Mouse (Mus musculus): ENCODE results near the gene C3.

The C3 gene

GRCm38 (mm10) chr17:57249186-57250181 is 21.5 kb upstream of the C3 start, which contains the start of gene Trip10:
Trip10 (plus strand) TSS chr17:57249455.
- peak; percentile 99 for DNase-seq (ENCODE audit: low spot score)

- DNase-seq (ENCODE audit: low spot score) = no peak
Observed at GRCm38 (mm10) chr17:57248771-57249170, 20.8 kb upstream of the C3 start.

- peak; percentile 87 for DNase-seq (ENCODE audit: low spot score)
Observed at GRCm38 (mm10) chr17:57248201-57248699, 20.3 kb upstream of the C3 start, which contains the start of gene Gpr108. Gpr108 (minus strand) TSS chr17:57248446.

GRCm38 (mm10) chr17:57247393-57248200 is 19.7 kb upstream of the C3 start:
- DNase-seq (ENCODE audit: low spot score) = peak; percentile 89

DNA sequence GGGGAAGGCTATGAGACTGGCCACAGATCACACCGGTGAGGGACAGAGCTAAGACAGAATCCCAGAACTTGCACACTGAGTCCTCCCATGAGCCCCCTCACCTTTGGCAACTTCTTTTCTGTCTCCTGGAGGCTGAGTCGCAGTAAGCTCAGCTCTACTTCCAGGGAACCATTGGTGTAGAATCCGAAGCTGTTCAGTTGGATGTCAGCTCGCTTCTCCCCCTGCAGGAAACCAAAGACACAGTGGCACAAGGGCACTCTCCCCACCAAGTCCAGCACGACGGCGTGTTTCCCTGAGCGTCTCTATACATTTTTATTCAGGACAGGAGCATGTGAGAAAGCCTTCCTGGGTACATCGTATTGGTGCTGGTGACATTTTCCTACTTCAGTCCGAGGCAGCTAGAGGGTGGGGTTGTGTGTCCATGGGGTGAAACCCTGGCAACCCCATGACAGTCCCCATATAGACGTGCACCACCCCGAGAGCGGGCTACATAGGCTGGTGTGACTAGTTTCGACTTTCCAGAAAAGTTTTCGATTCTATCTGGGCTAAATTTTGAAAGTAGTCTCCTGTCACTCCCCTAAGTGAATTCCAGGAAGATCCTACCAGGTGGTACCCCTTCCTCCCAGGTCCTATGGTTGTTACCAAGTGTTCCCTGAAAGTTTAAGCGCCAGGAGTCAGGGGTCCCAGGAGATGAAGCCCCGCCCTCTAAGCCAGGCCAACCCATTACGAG is 18.9 kb upstream of the C3 start:
- DNase-seq (ENCODE audit: low spot score) = no peak

DNA sequence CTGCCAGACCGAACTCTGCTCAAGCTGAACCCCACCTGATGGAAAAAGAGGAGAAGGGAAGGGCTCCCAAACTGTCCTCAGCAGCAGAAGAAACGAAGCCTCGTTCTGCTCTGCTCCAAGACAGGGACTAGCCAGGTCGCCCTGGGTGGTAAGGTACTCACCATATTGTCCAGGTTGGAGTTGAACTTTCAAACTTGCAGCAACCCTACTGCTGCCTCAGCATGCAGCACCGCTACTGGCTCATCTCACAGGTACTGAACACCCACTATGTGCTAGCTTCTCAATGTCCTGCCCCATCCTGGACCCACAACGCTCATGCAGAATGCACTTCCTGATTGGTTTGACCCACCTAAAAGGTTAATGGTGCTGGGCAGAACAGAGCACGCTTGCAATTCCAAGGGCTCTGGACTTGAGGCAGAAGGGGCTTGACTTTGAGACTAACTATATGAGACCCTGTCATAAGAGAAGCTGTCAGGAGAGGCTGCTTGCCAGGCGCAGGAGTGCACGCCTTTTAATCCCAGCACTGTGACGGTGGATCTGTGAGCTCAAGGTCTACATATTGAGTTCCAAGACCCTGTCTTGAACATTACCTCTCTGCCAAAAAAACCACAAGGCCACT is 17.5 kb upstream of the C3 start:
- DNase-seq (ENCODE audit: low spot score) = no peak

DNA sequence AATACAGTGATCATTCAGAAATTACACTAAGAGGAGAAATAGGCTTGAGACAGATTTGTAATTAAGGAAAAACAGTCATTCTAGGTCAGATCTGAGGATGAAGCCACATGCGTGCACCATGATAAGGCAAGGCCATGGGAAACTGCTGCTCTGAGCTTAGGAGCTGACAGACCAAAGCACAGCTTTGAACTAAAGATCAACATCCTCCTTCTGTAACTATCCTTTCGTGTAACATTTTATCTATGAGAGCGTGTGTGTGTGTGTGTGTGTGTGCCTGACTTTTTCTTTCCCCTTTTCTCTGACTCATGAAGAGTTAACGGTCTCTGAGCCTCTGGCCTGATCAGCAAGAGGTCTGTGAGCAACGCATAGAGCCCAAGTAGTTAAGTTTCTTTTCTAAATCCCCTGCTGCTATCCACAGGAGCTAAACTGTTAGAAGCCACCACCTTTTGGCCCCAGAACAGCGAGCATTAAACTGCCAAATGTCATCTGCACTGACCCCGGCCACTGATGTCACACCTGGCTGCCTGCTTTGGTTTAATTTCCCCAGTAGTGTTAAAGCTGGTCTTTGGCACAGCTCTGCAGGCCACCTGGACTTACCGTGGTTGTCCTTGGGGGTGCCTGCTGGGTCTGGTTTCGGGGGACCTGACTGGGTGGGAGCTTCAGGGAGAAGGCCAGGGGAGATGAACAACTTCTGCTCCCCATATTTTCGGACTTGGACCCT is 15.9 kb upstream of the C3 start:
- DNase-seq (ENCODE audit: low spot score) = no peak

GRCm38 (mm10) chr17:57237181-57237580 is 9.2 kb upstream of the C3 start:
- DNase-seq (ENCODE audit: low spot score) = no peak

- DNase-seq (ENCODE audit: low spot score) = no peak
Observed at GRCm38 (mm10) chr17:57235803-57236202, 7.9 kb upstream of the C3 start.

- DNase-seq (ENCODE audit: low spot score) = no peak
Observed at GRCm38 (mm10) chr17:57234254-57234928, 6.5 kb upstream of the C3 start.

DNA sequence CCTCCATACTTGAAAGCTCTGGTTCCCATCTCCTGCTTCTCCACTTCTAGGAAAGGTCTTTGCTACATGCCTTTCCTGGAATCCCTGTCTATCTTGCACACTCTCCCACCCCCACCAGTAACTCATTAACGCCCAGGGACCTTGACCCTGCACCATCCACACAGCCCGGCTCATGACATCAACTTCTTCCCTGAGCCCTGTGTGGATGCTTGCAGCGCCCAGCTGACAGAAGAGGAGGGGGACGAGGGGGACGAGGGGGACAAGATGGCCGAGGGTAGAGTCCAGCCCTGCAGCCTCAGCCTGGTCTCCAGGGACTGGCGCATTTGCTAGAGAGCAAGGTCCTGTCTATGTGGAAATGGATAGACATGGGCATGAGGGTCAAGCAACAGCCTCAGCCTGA is 5.1 kb upstream of the C3 start:
- peak; percentile 60 for DNase-seq (ENCODE audit: low spot score)

DNA sequence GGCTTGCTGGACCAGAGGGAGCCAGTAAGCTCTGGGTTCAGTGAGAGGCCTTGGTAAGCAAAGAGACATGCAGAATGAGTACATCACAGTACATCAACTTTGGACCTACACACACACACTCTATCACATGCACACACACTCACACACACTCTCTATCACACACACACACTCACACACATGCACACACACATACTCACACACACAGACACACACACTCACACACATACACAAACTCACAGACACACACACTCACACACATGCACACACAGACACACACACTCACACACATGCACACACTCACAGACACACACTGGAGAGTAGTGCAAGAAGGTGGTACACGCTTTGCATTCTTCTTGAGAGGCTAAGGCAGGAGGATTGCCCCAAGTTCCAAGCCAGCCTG is 4.3 kb upstream of the C3 start:
- DNase-seq (ENCODE audit: low spot score) = no peak

- DNase-seq (ENCODE audit: low spot score) = no peak
Observed at GRCm38 (mm10) chr17:57231321-57231771, 3.4 kb upstream of the C3 start.

DNA sequence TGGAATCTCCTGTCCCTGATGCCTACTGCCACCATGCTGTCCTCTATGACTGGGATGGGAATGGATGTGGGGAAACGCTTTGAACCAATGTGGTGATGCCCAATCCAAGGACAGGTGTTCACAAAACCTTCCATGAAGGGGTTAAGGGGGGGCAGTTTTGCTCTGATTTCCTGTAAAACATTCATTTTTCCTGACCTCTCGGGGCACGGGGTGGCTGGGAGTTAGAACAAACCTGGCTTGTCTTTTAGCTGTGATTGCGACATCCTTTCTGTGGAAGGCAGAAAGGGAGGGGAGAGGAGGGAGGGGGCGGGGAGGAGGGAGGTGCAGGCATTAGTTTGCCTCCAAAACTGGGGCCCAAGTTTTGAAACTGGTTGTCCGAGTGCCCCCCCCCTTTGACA is 2.8 kb upstream of the C3 start:
- DNase-seq (ENCODE audit: low spot score) = no peak

- DNase-seq (ENCODE audit: low spot score) = no peak
Observed at GRCm38 (mm10) chr17:57229851-57230727, 2.2 kb upstream of the C3 start.

GRCm38 (mm10) chr17:57228873-57229272 is 937 bp upstream of the C3 start:
- DNase-seq (ENCODE audit: low spot score) = no peak

- DNase-seq (ENCODE audit: low spot score) = no peak
Observed at GRCm38 (mm10) chr17:57227468-57227867, 468 bp downstream of the C3 start.

DNA sequence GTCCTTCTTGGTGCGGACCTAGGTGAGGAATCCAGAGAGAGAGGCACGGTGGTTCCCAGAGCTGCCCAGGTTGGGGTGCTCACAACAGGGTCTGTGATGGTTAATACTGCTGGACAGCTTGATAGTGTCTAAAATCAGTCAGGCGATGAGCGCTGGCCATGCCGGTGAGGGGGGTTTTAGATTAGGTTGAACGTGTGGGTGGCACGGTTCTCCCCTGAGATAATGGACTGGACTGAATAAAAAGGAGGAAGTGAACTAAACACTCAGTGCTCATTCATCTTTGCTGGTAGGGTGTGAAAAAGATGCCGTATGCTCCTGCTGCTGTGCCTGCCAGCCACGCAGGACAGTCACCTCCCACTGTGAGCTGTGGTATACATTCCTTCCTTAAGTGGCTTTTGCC is 4.6 kb downstream of the C3 start:
- no peak for DNase-seq (ENCODE audit: low spot score)

- peak; percentile 29 for DNase-seq (ENCODE audit: low spot score)
Observed at GRCm38 (mm10) chr17:57221911-57222310, 6.0 kb downstream of the C3 start.
